Mouse (Mus musculus) lung, postnatal 0 days (tissue): ENCODE measurements at regions not wholly inside any gene's neighbourhood (a gene's known extent, or its start where the extent isn't known, plus 50 kb on each side); places are given as distances from the start of the nearest gene placed in this dataset.
A peak's percentile ranks its signal among the peaks of the same experiment; 100 is the strongest.

ENCODE experiments used
- ATAC-seq: fragments of 200-750 bp; cut with Nextera tagmentation; 2 replicates; pipeline ENCODE4 v1.8.0; 2017; ENCODE audit warnings: moderate library complexity
- DNase-seq: peaks from one replicate; pipeline ENCODE4 v3.0.0-alpha.2; 2016; ENCODE audit warnings: low spot score
- H3K27ac ChIP-seq: fragments of 300-500 bp; sonication (generic); 2 replicates; pipeline ENCODE4 v1.5.1; 2014; ENCODE audit warnings: antibody characterized with exemption, mild to moderate bottlenecking, low read length, mixed read lengths
- H3K27me3 ChIP-seq: fragments of 300-500 bp; sonication (generic); replicated peaks from 2 replicates; pipeline ENCODE4 v1.6.1; 2014; ENCODE audit warnings: low read length, mixed read lengths; ENCODE audit not compliant: insufficient read depth
- H3K36me3 ChIP-seq: fragments of 300-500 bp; sonication (generic); 2 replicates; pipeline ENCODE4 v1.6.1; 2014; ENCODE audit warnings: low read length, mixed read lengths; ENCODE audit not compliant: insufficient read depth
- H3K4me1 ChIP-seq: fragments of 300-500 bp; sonication (generic); 2 replicates; pipeline ENCODE4 v1.6.1; 2014; ENCODE audit warnings: antibody characterized with exemption, low read depth, low read length, mixed read lengths; ENCODE audit not compliant: insufficient read depth
- H3K4me2 ChIP-seq: fragments of 300-500 bp; sonication (generic); replicated peaks from 2 replicates; pipeline ENCODE4 v1.6.1; 2014; ENCODE audit warnings: low read depth, mild to moderate bottlenecking, low read length, moderate library complexity, mixed read lengths
- H3K4me3 ChIP-seq: fragments of 300-500 bp; sonication (generic); 2 replicates; pipeline ENCODE4 v1.5.1; 2014; ENCODE audit warnings: low read depth, low read length
- H3K9ac ChIP-seq: fragments of 300-500 bp; sonication (generic); replicated peaks from 2 replicates; pipeline ENCODE4 v1.6.1; 2014; ENCODE audit warnings: low read depth, mild to moderate bottlenecking
- H3K9me3 ChIP-seq: fragments of 300-500 bp; sonication (generic); 2 replicates; pipeline ENCODE4 v1.6.1; 2016; ENCODE audit warnings: low read length, mixed read lengths
- CTCF ChIP-seq: IDR thresholded peaks from 2 replicates; pipeline ENCODE4 v1.5.1; 2016; ENCODE audit warnings: antibody characterized with exemption, mild to moderate bottlenecking
- EP300 ChIP-seq: IDR thresholded peaks from 2 replicates; pipeline ENCODE4 v1.6.1; 2016; ENCODE audit warnings: antibody characterized with exemption, mild to moderate bottlenecking, control low read depth
- WGBS: fragments of 180-500 bp; shearing (Covaris S2); extraction: QIAGEN DNeasy Blood & Tissue Kit; methylation state at CpG from one replicate; pipeline ENCODE4 v1.1.7; 2014; 5-methylcytosine and 5-hydroxymethylcytosine counted together

GRCm38 (mm10) chr17:47143898-47144297 lies 133.5 kb upstream of the Ubr2 start:
- Histone ChIP-seq H3K36me3 (no peaks in the 10 kb centered on the region), H3K4me3 (no peak overlapping the region), H3K4me2 (peak overlapping the region; percentile 94), H3K27me3 (no peaks in the 10 kb centered on the region), H3K4me1 (peaks cover 13% of the 10 kb centered on the region; the same call in 1 of the 2 replicates), H3K27ac (peak overlapping the region; percentile 9), H3K9ac (no peak overlapping the region), H3K9me3 (no peaks in the 10 kb centered on the region)
- 36% methylated on average over 7 of the region's 7 CpGs for WGBS
- TF ChIP-seq CTCF (no peak), EP300 (no peak)
- no peak for ATAC-seq
- DNase-seq = peak; percentile 27

- no peak for TF ChIP-seq EP300
- no peak for TF ChIP-seq CTCF
- H3K4me3 ChIP-seq = peak overlapping the region; percentile 62
- 12% methylated on average over 7 of the region's 7 CpGs for WGBS
- DNase-seq (no peak), ATAC-seq (no peak)
- no peaks in the 10 kb centered on the region for H3K27me3 ChIP-seq
- H3K9me3 ChIP-seq = no peaks in the 10 kb centered on the region
- H3K36me3 ChIP-seq = no peaks in the 10 kb centered on the region
- 0 out of 2 replicates have a peak overlapping the region, but pooled peaks have one; percentile 16 for H3K9ac ChIP-seq
- H3K4me2 ChIP-seq = peak overlapping the region; percentile 94
- peaks cover 13% of the 10 kb centered on the region; the same call in 1 of the 2 replicates for H3K4me1 ChIP-seq
- H3K27ac ChIP-seq = no peak overlapping the region
Measured at GRCm38 (mm10) chr17:47142885-47143284, 132.5 kb upstream of the Ubr2 start.

DNA sequence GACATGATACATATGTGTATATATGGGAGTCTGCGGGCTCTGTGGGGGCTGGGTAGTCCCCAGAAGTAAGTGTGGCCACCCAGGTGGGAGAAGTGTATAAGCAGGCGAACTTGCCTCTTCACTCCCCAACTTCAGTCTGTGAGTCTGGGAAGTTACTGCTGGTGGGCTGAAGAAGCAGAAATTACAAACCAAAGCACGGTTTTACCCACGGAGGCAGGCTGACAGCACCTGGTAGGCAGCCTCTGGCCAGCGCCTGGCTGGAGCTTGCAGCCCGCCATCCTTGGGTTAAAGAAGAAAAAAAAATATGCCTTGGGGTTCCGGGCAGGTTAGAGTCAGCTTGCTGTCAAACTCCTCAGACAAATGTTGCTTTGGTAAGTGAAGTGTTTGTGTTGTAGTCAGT lies 131.9 kb upstream of the Ubr2 start:
- TF ChIP-seq EP300 = 0 out of 2 replicates have a peak, but pooled peaks have one; percentile 2
- no peak for TF ChIP-seq CTCF
- Histone ChIP-seq H3K9me3 (no peaks in the 10 kb centered on the region), H3K27ac (peak overlapping the region; percentile 87), H3K27me3 (no peaks in the 10 kb centered on the region), H3K4me3 (peak overlapping the region; percentile 62), H3K4me1 (peaks cover 13% of the 10 kb centered on the region; the same call in 1 of the 2 replicates), H3K36me3 (no peaks in the 10 kb centered on the region), H3K9ac (peak overlapping the region; percentile 40; the same call in 1 of the 2 replicates), H3K4me2 (peak overlapping the region; percentile 94)
- 0% methylated on average over 7 of the region's 7 CpGs for WGBS
- ATAC-seq (no peak), DNase-seq (no peak)

GRCm38 (mm10) chr17:47141843-47142215 lies 131.5 kb upstream of the Ubr2 start:
- under 1% methylated on average over 12 of the region's 12 CpGs for WGBS
- ATAC-seq (no peak), DNase-seq (peak; percentile 38)
- peak overlapping the region; percentile 94 for H3K4me2 ChIP-seq
- TF ChIP-seq EP300 (no peak), CTCF (no peak)
- H3K27me3 ChIP-seq = no peaks in the 10 kb centered on the region
- peak overlapping the region; percentile 62 for H3K4me3 ChIP-seq
- H3K9ac ChIP-seq = peak overlapping the region; percentile 40; the same call in 1 of the 2 replicates
- no peaks in the 10 kb centered on the region for H3K36me3 ChIP-seq
- no peaks in the 10 kb centered on the region for H3K9me3 ChIP-seq
- H3K27ac ChIP-seq = peak overlapping the region; percentile 87
- peaks cover 13% of the 10 kb centered on the region; the same call in 1 of the 2 replicates for H3K4me1 ChIP-seq

GRCm38 (mm10) chr17:47140969-47141842 lies 130.8 kb upstream of the Ubr2 start:
- no peaks in the 10 kb centered on the region for H3K9me3 ChIP-seq
- peak overlapping the region; percentile 40 for H3K9ac ChIP-seq
- H3K27ac ChIP-seq = peak overlapping the region; percentile 87
- H3K4me1 ChIP-seq = peaks cover 13% of the 10 kb centered on the region; the same call in 1 of the 2 replicates
- WGBS = 1% methylated on average over 31 of the region's 35 CpGs
- H3K36me3 ChIP-seq = no peaks in the 10 kb centered on the region
- peak; percentile 45 for ATAC-seq
- TF ChIP-seq CTCF = no peak
- TF ChIP-seq EP300 = no peak
- peak overlapping the region; percentile 94 for H3K4me2 ChIP-seq
- H3K4me3 ChIP-seq = peak overlapping the region; percentile 62
- peak; percentile 86 for DNase-seq
- no peaks in the 10 kb centered on the region for H3K27me3 ChIP-seq

DNA sequence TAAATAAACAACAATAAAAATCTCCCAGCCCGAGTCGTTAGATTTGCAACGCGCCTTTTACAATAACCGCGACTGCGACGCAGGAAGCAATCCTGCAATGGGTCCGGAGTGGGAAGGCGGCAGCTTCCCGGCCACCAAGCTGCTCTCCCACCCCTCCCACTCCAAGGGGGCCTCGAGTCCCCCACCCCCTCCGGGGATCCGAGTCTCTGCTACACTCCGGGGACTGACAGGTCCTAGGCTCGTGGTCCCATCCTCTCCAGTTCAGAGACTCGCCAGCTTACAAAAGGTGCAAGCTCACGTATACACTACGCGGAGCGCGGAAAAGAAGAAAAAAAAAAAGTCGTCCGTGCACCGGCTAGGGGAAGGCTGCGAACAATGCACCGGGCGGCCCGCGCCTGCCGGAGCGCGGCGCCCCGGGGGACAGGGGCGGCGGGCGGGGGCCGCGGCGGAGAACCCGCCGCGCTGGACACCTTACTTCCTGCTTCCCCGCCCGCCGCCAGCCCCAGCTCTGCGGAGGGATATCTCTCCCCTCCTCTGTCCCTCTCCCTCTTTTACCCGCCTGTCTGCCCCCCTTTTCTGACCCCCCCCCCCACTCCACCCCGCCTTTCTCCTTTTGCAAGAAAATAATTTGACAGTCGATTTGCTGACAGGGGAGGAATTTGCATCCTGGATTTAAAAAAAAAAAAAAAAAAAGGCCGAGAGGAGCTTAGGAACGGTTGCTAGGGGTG lies 130.0 kb upstream of the Ubr2 start:
- peaks cover 13% of the 10 kb centered on the region; the same call in 1 of the 2 replicates for H3K4me1 ChIP-seq
- H3K9ac ChIP-seq = peak overlapping the region; percentile 58
- H3K36me3 ChIP-seq = no peaks in the 10 kb centered on the region
- H3K27ac ChIP-seq = peak overlapping the region; percentile 87
- TF ChIP-seq CTCF = no peak
- H3K4me3 ChIP-seq = peak overlapping the region; percentile 62
- H3K27me3 ChIP-seq = no peaks in the 10 kb centered on the region
- peak; percentile 79 for DNase-seq
- H3K9me3 ChIP-seq = no peaks in the 10 kb centered on the region
- H3K4me2 ChIP-seq = peak overlapping the region; percentile 94
- ATAC-seq = peak; percentile 31
- 0% methylated on average over 31 of the region's 53 CpGs for WGBS
